Mouse (Mus musculus): Measurements from ENCODE around the gene 4930442H23Rik.
"Not testable (repeated sequence)": the region's sequence is repeated elsewhere in the genome, so short reads cannot be mapped to it uniquely, and the experiment has no call there.

Gene 4930442H23Rik

GRCm38 (mm10) chr10:81177958-81178712, 5.5 kb downstream of the 4930442H23Rik start:
- no peak for DNase-seq (ENCODE audit: low spot score)

- DNase-seq (ENCODE audit: low spot score), result no peak
These were observed 6.1 kb downstream of the 4930442H23Rik start for GRCm38 (mm10) chr10:81177491-81177925.

GRCm38 (mm10) chr10:81176466-81177271, 7.0 kb downstream of the 4930442H23Rik start, which contains the start of gene Eef2:
Eef2 (plus strand) TSS chr10:81176631.
- peak; percentile 98 for DNase-seq (ENCODE audit: low spot score)

GRCm38 (mm10) chr10:81175936-81176465, 7.6 kb downstream of the 4930442H23Rik start:
- no peak for DNase-seq (ENCODE audit: low spot score)

- not testable (repeated sequence) for DNase-seq (ENCODE audit: low spot score)
These were observed 8.3 kb downstream of the 4930442H23Rik start for GRCm38 (mm10) chr10:81175345-81175701.

- DNase-seq (ENCODE audit: low spot score), result peak; percentile 96
These were observed 8.9 kb downstream of the 4930442H23Rik start for GRCm38 (mm10) chr10:81174617-81175344.

GRCm38 (mm10) chr10:81173132-81173531, 10.5 kb downstream of the 4930442H23Rik start:
- DNase-seq (ENCODE audit: low spot score), result peak; percentile 89

- DNase-seq (ENCODE audit: low spot score), result not testable (repeated sequence)
These were observed 14.2 kb downstream of the 4930442H23Rik start for GRCm38 (mm10) chr10:81169411-81169900.

- DNase-seq (ENCODE audit: low spot score), result peak; percentile 91
These were observed 15.0 kb downstream of the 4930442H23Rik start for GRCm38 (mm10) chr10:81168521-81169244.

- no peak for DNase-seq (ENCODE audit: low spot score)
These were observed 15.6 kb downstream of the 4930442H23Rik start for GRCm38 (mm10) chr10:81168087-81168431.

GRCm38 (mm10) chr10:81167200-81168086, 16.2 kb downstream of the 4930442H23Rik start, which contains the start of gene Pias4:
Pias4 (minus strand) TSS chr10:81167923.
- peak; percentile 100 for DNase-seq (ENCODE audit: low spot score)

GRCm38 (mm10) chr10:81165118-81165517, 18.5 kb downstream of the 4930442H23Rik start:
- DNase-seq (ENCODE audit: low spot score), result no peak

GRCm38 (mm10) chr10:81162318-81162652, 21.4 kb downstream of the 4930442H23Rik start:
- no peak for DNase-seq (ENCODE audit: low spot score)

GRCm38 (mm10) chr10:81161602-81162317, 21.9 kb downstream of the 4930442H23Rik start:
- DNase-seq (ENCODE audit: low spot score), result no peak

GRCm38 (mm10) chr10:81154736-81155135, 28.9 kb downstream of the 4930442H23Rik start:
- no peak for DNase-seq (ENCODE audit: low spot score)

- no peak for DNase-seq (ENCODE audit: low spot score)
These were observed 29.3 kb downstream of the 4930442H23Rik start for GRCm38 (mm10) chr10:81154313-81154712.

- DNase-seq (ENCODE audit: low spot score), result peak; percentile 16
These were observed 31.0 kb downstream of the 4930442H23Rik start for GRCm38 (mm10) chr10:81152609-81153008.

GRCm38 (mm10) chr10:81151261-81151660, 32.4 kb downstream of the 4930442H23Rik start:
- DNase-seq (ENCODE audit: low spot score), result no peak

- DNase-seq (ENCODE audit: low spot score), result no peak
These were observed 37.4 kb downstream of the 4930442H23Rik start for GRCm38 (mm10) chr10:81146296-81146695.

GRCm38 (mm10) chr10:81145778-81146177, 37.9 kb downstream of the 4930442H23Rik start:
- no peak for DNase-seq (ENCODE audit: low spot score)

Data from embryo, embryonic 10.5 days (tissue).